Mouse (Mus musculus) gastrocnemius, postnatal 36 days (tissue): Measurements from ENCODE around the gene Kif18a. TPM values are rescaled to one million over a fixed set of nuclear protein-coding genes. Genes with fewer than 3 reads are reported as not detected.

Experiments
- DNase-seq, 2 experiments: peaks; one replicate each; pipeline ENCODE4 v3.0.0; 2022
- intact Hi-C: fragments of 180-260 bp; cut with DNase I; formaldehyde crosslinking; loops from one replicate; pipeline ENCODE4 v1.15.1; 2025
- total RNA-seq, 2 experiments: library from RNA; stranded (reverse); gene quantifications; 2 replicates each; pipeline ENCODE4 v1.2.3; 2021

Gene Kif18a
- total RNA-seq, 2 experiments from 2014 or later: 0.72 to 0.92 TPM

GRCm38 (mm10) chr2:109358456-109359141, 78.1 kb downstream of the Kif18a start:
- intact Hi-C loops: no loop called here
- no peak for DNase-seq

GRCm38 (mm10) chr2:109365962-109366361, 85.4 kb downstream of the Kif18a start:
- no peak for DNase-seq
- intact Hi-C loops: no loop called here

DNA sequence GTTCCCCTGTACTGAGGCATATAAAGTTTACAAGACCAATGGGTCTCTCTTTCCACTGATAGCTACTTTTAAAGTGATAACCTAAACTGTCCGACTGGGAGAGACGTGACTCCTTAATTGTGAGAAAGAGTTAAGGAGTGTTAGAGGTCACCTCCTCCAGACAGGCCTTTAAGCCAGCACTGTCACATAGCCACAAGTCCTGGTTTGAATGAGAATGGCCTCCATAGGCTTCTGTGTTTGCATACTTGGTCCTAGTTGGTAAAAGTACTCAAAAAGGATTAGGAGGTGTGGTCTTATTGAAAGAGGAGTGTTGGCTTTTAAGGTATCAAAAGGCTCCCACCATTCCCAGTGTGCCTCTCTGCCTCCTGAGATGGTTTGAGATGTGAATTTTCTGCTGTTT, 94.3 kb downstream of the Kif18a start:
- intact Hi-C loops: no loop called here
- DNase-seq: no peak

DNA sequence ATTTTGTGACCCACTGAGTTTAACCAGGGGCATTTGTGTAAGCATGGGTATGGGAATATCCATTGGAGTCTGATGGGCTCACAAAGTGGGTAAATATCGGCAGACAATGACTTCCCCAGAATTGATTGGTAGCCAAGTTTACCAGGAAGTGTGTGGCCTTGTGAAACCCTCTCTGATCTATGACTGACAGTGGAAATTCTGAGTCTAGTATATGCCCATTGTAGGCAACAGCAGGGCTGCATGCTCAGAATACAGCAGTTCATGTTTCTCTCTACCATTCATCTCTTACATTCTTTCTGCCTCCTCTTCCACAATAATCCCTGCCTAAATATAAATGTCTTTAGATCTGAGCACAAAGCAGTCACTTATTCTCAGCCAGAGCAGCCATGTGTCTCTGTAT, 103.5 kb downstream of the Kif18a start:
- intact Hi-C loops: no loop called here
- no peak for DNase-seq

- no peak for DNase-seq
- intact Hi-C loops: no loop called here
Measured at GRCm38 (mm10) chr2:109386211-109386610, 105.7 kb downstream of the Kif18a start.

GRCm38 (mm10) chr2:109388733-109389132, 108.2 kb downstream of the Kif18a start:
- intact Hi-C loops: no loop called here
- DNase-seq: no peak

GRCm38 (mm10) chr2:109389977-109390376, 109.4 kb downstream of the Kif18a start:
- intact Hi-C loops: no loop called here
- no peak for DNase-seq

Other genes with a start within 250 kb of the Kif18a start
- gene Mettl15, start within 50 bp of the Kif18a start, total RNA-seq: 1 to 10 TPM; 5.4 to 7.3 TPM